Mouse (Mus musculus): ENCODE measurements around the gene Ndp. TPM values are rescaled to one million over a fixed set of nuclear protein-coding genes. Genes with fewer than 3 reads are reported as not detected.

Gene Ndp
- polyA plus RNA-seq (2015; fragmentation: Illumina TruSeq; extraction: RNeasy Lipid Tissue Mini Kit (QIAGEN cat#74804); ENCODE audit: insufficient read depth, low replicate concordance), result not detected

DNA sequence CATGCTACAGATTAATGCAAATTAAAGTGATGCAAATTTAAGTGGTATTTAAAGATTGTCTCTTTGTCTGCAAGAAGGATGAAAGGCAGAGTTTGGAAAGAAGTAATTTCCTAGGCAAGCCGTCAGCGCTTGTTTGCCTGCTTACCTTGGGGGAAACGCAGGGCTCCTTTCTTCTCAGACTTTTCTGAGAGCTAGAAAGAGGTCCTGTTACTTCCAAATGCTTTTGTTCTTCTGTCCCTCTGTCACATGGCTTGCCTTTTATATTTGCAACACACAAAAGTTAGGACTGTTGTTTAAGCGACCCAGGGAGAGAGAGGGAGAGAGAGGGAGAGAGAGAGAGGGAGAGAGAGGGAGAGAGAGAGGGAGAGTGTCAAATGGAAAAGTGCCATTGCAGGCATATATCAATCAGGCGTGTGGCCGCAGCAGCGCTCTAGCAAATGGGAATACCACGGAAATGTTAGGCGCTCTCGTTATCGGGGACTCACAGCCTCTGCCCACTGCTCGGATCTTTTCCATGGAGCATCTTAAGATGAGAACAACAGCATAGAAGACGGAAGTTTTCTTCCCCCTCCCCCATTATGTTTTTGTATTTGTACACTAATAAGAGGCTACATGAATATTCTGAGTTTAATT lies at the start of gene Ndp:
TSS of gene Ndp (minus strand) at position 534 of the 633 bp plus-strand sequence.

Other genes starting within 250 kb of the Ndp start
- gene Maob, start 94.4 kb downstream of the Ndp start, polyA plus RNA-seq (2015; fragmentation: Illumina TruSeq; extraction: RNeasy Lipid Tissue Mini Kit (QIAGEN cat#74804); ENCODE audit: insufficient read depth, low replicate concordance), result 1.4 TPM

All from spleen, adult 10 weeks (tissue).